Mouse (Mus musculus) right cerebral cortex, postnatal 25 days (tissue): ENCODE data around the gene Styk1.
"Not testable (repeated sequence)": the region's sequence is repeated elsewhere in the genome, so short reads cannot be mapped to it uniquely, and the experiment has no call there.

Experiments used
- DNase-seq: peaks from one replicate; pipeline ENCODE4 v3.0.0; 2022

Gene Styk1

DNA sequence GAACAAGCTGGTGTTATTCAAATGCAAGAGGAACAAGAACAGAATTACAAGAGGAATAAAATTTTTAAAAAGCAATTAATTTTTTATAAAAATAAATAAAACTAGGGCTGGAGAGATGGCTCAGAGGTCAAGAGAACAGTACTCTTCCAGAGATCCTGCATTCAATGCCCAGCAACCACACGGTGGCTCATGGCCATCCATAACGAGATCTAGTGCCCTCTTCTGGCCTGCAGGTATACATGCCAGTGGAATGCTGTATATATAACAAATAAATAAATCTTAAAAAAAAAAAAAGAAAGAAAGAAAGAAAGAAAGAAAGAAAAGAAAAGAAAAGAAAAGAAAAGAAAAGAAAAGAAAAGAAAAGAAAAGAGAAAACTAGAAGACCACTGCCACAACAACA is 63.0 kb downstream of the Styk1 start:
- DNase-seq, result no peak

GRCm38 (mm10) chr6:131278160-131278559 is 75.2 kb downstream of the Styk1 start:
- not testable (repeated sequence) for DNase-seq

GRCm38 (mm10) chr6:131276659-131277058 is 76.7 kb downstream of the Styk1 start:
- no peak for DNase-seq

GRCm38 (mm10) chr6:131272311-131272710 is 81.1 kb downstream of the Styk1 start:
- DNase-seq, result no peak

DNA sequence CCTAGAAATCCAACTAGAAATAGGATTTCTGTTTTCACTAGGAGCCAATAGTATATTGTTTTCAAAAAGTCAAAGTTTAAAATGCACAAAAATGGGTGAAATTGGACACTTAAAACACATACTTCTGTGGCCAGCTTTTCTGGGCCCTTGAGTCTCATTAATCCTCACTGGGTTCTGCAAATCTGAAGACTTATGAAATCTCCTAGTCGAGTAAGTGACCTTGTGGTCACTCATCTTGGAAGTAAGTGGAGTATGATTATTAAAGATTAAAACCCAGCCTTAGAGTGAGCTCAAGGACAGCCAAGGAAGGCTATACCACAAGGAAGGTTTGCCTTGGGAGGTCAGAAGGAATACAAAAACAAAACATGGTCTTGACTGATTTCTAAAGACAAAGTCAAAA is 83.1 kb downstream of the Styk1 start:
- DNase-seq, result no peak

DNA sequence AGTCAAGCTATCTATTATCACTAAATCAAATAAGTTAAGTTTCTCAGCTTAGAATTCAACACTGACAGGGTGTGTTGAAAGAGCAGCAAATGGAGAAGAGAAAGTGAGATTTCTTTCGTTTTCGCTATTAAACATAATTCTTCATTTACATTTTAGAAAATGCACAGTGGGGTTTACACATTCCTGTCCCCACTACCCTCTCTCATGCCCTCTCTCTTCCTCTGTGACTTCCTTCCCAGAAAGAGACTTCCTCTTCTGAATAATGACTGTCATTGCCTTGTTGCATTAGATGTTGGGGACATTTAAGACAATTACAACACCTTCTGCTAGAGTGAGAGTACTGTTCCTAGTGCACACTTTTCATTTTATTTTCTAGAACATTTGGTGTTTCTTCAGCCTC is 83.8 kb downstream of the Styk1 start:
- DNase-seq, result no peak

GRCm38 (mm10) chr6:131264175-131264574 is 89.2 kb downstream of the Styk1 start:
- DNase-seq, result no peak

DNA sequence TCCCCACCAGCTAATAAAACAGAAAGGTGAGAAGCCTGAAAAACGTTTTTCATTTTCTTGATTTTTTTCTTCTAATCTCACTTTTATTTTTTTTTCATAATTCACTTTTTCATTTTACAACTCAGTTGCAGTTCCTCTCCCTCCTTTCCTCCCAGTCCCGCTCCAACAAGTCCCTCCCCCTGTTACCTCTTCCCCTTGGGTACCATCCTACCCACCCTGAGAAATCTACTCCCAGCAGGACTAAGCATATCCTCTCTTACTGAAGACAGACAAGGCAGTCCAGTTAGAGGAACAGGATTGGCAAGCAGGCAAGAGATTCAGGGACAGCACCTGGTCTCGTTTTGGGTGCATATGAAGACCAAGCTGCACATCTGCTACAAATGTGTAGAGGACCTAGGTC is 90.6 kb downstream of the Styk1 start:
- DNase-seq, result no peak

DNA sequence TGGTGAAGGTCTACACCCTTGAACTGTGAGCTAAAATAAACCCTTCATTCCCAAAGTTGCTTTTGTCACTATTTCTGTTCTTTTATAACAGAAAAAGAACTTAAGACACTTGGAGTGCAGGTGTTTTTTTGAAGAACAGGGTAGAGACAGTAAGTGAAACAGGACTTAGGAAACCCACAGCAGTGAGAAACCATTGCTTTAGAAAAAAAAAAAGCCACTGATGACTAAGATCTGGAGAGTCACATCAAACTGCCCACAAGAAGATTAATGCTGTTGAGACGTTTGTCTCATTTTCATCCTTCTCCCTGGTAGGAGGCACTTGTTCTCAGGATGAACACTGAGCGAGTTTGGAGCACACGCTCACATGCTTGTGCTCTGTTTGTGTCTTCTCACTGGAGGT is 91.4 kb downstream of the Styk1 start:
- no peak for DNase-seq
